Mouse (Mus musculus) ES-E14 (cell line): ENCODE data around the gene Srsf1. TPM values are rescaled to one million over a fixed set of nuclear protein-coding genes. Genes with fewer than 3 reads are reported as not detected.

Experiments
- DNase-seq: peaks from one replicate; pipeline ENCODE4 v3.0.0-alpha.2; 2013; ENCODE audit warnings: low read depth, low spot score
- H3K27ac ChIP-seq: 2 replicates; pipeline ENCODE4 v1.5.1; 2012; ENCODE audit warnings: low read depth, mild to moderate bottlenecking, low read length, moderate library complexity, mixed read lengths; ENCODE audit not compliant: poor library complexity, insufficient read depth, severe bottlenecking
- H3K36me3 ChIP-seq: 2 replicates; pipeline ENCODE4 v1.6.1; 2012; ENCODE audit warnings: mild to moderate bottlenecking, low read length, moderate library complexity, mixed read lengths; ENCODE audit not compliant: control insufficient read depth, poor library complexity, insufficient read depth, severe bottlenecking
- H3K4me1 ChIP-seq, 2 experiments: fragments of 150-350 bp in 1 of 2; sonication (generic) in 1 of 2; 2 replicates each; pipeline ENCODE4 v1.6.1; 2012; ENCODE audit warnings: low read length in 2 of 2, mild to moderate bottlenecking in 1 of 2, mixed read lengths in 1 of 2; ENCODE audit not compliant: control insufficient read depth in 2 of 2, insufficient read depth in 2 of 2, poor library complexity in 1 of 2
- H3K4me3 ChIP-seq, 2 experiments: fragments of 150-350 bp in 1 of 2; sonication (generic) in 1 of 2; 2 replicates each; pipeline ENCODE4 v1.5.1; 2012; ENCODE audit warnings: low read length in 2 of 2, low read depth in 1 of 2, mild to moderate bottlenecking in 1 of 2, mixed read lengths in 1 of 2; ENCODE audit not compliant: insufficient read depth in 1 of 2, poor library complexity in 1 of 2, severe bottlenecking in 1 of 2
- H3K9ac ChIP-seq: 2 replicates; pipeline ENCODE4 v1.6.1; 2012; ENCODE audit warnings: low read depth, mild to moderate bottlenecking, low read length, mixed read lengths; ENCODE audit not compliant: poor library complexity, insufficient read depth, severe bottlenecking
- H3K9me3 ChIP-seq: fragments of 150-350 bp; sonication (generic); 2 replicates; pipeline ENCODE4 v1.6.1; 2012; ENCODE audit warnings: low read depth, mild to moderate bottlenecking, low read length; ENCODE audit not compliant: control insufficient read depth, insufficient read depth
- CHD2 ChIP-seq: IDR thresholded peaks from 2 replicates; pipeline ENCODE4 v1.6.1; 2014; ENCODE audit warnings: mild to moderate bottlenecking, low read depth, low read length, inconsistent platforms
- HCFC1 ChIP-seq: IDR thresholded peaks from 2 replicates; pipeline ENCODE4 v1.6.1; 2012; ENCODE audit warnings: low read length, inconsistent platforms, borderline replicate concordance; ENCODE audit not compliant: insufficient read depth
- MAFK ChIP-seq: IDR thresholded peaks from 2 replicates; pipeline ENCODE4 v1.6.1; 2014; ENCODE audit warnings: mild to moderate bottlenecking, low read depth, low read length, inconsistent platforms; ENCODE audit not compliant: insufficient read depth
- ZC3H11A ChIP-seq: IDR thresholded peaks from 2 replicates; pipeline ENCODE4 v1.6.1; 2012; ENCODE audit warnings: low read depth, mild to moderate bottlenecking, inconsistent platforms, low read length, borderline replicate concordance
- ZNF384 ChIP-seq: IDR thresholded peaks from 2 replicates; pipeline ENCODE4 v1.6.1; 2012; ENCODE audit warnings: low read depth, low read length, inconsistent platforms
- in situ Hi-C, 2 experiments: fragments of 600-800 bp; cut with MboI; formaldehyde crosslinking; loops; one replicate each; pipeline ENCODE4 v1.15.1; 2025; ENCODE audit warnings: low sequenced_read_pairs in 2 of 2, inconsistent platforms in 1 of 2; ENCODE audit not compliant: unreplicated experiment in 2 of 2
- total RNA-seq: library from RNA; depleted of rRNA; stranded (reverse); fragments of 300-350 nt; gene quantifications from 2 replicates; pipeline ENCODE4 v1.2.3, GENCODE M21; 2012

The Srsf1 gene
- total RNA-seq, 1 experiment: 432 TPM

- H3K4me3 ChIP-seq: no peak overlapping the region
- H3K4me1 ChIP-seq: peaks cover 3 to 8% of the 10 kb centered on the region in 2 experiments; a peak in 3 of 4 replicates
- DNase-seq: no peak
- TF ChIP-seq ZC3H11A (no peak), MAFK (no peak), ZNF384 (no peak), CHD2 (no peak), HCFC1 (no peak)
- H3K36me3 ChIP-seq: peaks cover 13% of the 10 kb centered on the region
- H3K27ac ChIP-seq: no peak overlapping the region
- no peak overlapping the region for H3K9ac ChIP-seq
- in situ Hi-C loops: no loop called here
- H3K9me3 ChIP-seq: no peaks in the 10 kb centered on the region
Observed at GRCm38 (mm10) chr11:88073343-88073875, 26.2 kb downstream of the Srsf1 start.

GRCm38 (mm10) chr11:88075701-88076100 lies 28.5 kb downstream of the Srsf1 start:
- Histone ChIP-seq H3K27ac (no peak overlapping the region), H3K36me3 (peaks cover 19% of the 10 kb centered on the region), H3K9me3 (no peaks in the 10 kb centered on the region), H3K4me1 (peaks cover 3% of the 10 kb centered on the region in 2 experiments; a peak in 2 of 4 replicates), H3K4me3 (no peak overlapping the region), H3K9ac (no peak overlapping the region; the same call in 1 of the 2 replicates)
- TF ChIP-seq CHD2 (no peak), ZC3H11A (no peak), MAFK (no peak), HCFC1 (no peak), ZNF384 (no peak)
- DNase-seq: no peak
- in situ Hi-C loops: no loop called here

GRCm38 (mm10) chr11:88076394-88076793 lies 29.2 kb downstream of the Srsf1 start:
- Histone ChIP-seq H3K27ac (no peak overlapping the region), H3K9me3 (no peaks in the 10 kb centered on the region), H3K4me3 (no peak overlapping the region), H3K36me3 (peaks cover 21% of the 10 kb centered on the region), H3K9ac (no peak overlapping the region), H3K4me1 (peaks cover 3% of the 10 kb centered on the region in 2 experiments; a peak in 2 of 4 replicates)
- in situ Hi-C loops: no loop called here
- DNase-seq: no peak
- TF ChIP-seq ZC3H11A: no peak
- no peak for TF ChIP-seq MAFK
- TF ChIP-seq HCFC1: no peak
- TF ChIP-seq ZNF384: no peak
- no peak for TF ChIP-seq CHD2

GRCm38 (mm10) chr11:88083699-88084098 lies 36.5 kb downstream of the Srsf1 start:
- H3K9ac ChIP-seq: no peak overlapping the region

More at GRCm38 (mm10) chr11:88083699-88084098, 36.5 kb downstream of the Srsf1 start:
- H3K4me1 ChIP-seq: peaks cover 2 to 21% of the 10 kb centered on the region in 2 experiments; a peak in 3 of 4 replicates
- H3K27ac ChIP-seq: no peak overlapping the region
- no peak for DNase-seq
- H3K9me3 ChIP-seq: no peaks in the 10 kb centered on the region
- peaks cover 12% of the 10 kb centered on the region for H3K36me3 ChIP-seq
- no peak overlapping the region for H3K4me3 ChIP-seq
- in situ Hi-C loops: no loop called here
- no peak for TF ChIP-seq HCFC1
